Mouse (Mus musculus) lung, postnatal 10 days (tissue): ENCODE results near the gene Arel1.

Experiments used
- DNase-seq: peaks from one replicate; pipeline ENCODE4 v3.0.0; 2021

Gene Arel1

DNA sequence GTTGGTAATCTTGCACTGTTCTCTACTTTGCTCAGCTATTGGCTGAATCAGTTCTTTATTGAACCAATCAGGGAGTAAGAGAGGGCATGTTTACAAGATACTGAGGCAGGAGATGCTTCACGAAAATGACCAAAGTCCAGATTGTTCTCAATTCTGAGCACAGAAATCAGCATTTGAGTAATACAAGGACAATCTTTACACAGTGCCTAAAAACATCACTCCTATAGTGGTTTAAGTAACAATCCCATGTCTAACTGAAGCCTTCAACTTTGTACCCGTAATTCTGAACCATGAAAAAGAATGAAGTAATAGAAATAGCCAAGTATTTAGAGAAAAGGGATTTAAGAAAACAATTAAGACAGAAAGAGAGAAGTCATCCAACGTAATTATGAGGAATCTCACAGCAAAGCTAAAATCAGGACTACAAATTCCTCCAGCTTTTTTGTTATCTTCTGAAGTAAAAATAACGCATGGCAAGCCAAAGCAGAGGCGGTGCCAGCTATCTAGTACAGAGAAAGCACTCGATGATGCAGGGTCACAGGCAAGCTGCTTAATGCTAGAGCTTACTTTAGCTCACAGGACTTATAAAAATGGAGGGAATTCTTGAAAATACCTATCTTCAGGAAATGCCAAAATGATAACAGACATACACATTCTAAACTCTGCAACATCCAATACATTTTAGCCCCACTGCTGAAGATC is 22.0 kb downstream of the Arel1 start:
- DNase-seq, result no peak

DNA sequence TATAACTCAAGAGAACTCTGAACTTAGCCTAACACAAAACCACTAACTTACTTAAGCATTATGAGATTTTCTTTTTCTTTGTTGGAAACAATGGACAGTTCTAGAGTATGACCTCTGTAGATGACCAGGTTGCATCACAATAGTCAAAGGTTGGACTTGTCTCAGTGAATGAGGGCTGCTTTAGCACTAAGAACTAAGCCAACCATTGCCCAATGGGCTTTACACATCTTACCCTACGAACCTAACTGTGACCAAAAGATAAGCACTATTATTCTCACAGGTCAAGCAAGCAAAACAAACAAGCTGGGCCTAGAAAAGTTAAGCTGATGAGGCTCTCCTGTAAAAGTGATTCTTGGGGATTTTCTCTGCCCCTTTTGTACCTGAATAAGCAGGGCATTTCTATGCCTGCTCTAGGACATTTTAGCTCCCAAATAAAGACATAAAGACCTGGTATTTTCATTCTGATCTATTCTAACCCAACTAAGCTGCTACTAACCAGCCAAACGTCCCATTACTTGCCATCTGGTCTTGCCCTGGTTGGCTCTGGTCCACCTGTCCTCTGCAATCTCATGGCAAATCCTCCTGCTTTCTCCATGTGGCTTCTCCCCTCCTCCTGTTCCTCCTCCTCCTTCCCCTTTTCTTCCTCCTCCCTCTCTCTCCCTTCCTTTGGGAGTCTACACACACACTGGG is 22.7 kb downstream of the Arel1 start:
- DNase-seq, result no peak

DNA sequence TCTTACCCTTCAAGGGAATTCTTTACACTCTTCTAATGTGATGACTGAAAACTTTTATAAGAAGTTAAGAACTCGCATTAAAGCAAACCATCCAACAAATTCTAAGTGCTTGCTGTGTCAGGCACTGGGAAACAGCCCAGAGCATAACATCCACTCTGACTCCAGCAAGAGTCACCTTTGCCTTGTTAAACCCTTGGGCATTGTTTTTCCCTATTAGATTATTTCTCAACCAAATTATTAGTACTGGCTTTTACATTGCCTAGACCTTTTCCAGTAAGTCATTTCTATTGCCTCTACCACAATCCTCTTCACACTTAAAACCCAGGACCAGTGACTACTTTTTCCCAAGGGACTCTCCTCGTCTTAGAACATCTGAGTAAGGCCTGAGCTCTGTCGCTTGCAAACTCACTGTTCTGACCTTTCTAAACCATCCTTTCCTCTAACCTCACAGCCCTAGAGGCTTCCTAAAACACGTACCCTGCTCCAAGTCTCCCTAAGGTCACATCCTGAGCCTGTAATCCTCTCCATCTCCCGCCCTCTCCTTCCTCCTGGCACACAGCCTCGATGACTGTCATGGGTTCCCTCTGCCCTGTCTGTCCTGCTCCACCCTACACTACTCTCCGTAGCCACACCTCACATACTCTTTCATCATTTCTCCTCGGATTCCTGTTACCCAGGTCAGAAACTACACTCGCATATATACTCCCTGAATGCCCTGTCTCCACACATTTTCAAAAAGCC is 25.7 kb downstream of the Arel1 start:
- no peak for DNase-seq

DNA sequence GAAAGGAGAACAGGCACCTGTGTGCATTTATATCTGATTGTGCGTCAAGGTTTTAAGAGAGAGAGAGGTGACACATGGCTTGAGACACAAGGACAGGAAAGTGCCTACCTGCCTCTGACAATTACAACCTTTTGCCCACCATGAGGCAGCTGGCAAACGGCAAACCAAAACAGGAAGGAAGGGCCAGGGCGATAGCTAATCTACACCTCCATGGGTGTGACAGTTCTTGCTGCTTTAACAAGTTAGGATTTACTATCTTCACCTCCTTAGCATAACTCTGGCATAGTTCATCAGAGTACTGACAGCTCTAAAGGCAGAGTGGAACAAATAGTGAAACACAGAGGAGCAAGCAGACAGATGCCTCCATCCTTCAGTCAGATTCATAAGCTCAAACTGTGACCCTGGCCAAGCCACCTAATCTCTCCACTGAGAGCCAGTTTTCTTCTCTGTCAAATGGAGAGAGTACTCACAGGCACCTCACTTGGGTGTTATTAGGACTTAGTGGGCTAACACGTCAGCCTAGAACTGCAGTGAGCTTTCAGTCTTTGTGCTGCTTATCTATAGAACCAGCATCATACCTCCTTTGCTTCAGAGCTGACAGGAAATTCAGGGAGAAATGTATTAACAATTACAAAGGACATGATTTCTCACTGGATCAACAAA is 26.4 kb downstream of the Arel1 start:
- no peak for DNase-seq

DNA sequence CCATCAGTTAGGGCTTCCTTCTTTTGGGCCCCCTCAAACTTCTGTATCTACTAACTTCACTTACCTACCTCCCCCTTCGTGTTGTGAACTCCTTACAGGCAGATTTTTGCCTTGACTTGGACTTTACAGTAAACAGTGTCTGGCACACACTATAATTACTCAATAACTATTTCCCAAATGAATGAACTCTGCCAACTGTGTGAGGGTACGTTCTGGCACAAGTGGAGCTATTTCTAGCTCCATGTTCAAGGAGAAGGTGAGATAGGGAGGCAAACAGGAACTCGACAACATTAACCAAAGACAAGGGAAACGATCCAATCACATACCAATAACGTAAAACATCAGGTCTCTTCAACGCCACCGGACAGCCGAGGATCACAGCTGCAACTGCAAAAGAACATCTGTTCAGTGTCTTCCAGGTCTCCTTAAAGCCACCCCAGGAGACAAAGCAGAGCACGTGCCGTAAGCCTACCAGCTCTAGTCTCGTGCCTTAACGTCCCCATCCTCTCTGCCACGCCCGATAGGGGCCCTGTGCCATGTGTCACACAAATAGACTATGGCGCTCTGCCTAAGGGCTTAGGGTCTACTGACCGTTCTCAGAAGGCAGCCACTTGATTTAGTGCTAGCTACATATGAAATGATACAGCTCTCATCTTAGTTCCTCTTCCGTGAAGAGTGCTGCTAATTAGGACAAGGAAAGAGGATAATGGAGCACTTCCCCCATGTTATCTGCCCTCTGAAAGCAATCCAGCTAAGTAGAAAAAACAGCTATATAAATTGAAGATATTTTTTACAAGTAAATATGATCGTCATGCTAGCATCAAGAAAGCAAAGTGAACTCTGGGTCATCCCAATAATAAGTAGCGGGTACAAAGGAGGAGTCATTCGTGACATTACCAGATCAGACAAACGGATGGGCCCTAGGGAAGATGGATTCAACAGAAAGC is 27.4 kb downstream of the Arel1 start:
- DNase-seq, result no peak

DNA sequence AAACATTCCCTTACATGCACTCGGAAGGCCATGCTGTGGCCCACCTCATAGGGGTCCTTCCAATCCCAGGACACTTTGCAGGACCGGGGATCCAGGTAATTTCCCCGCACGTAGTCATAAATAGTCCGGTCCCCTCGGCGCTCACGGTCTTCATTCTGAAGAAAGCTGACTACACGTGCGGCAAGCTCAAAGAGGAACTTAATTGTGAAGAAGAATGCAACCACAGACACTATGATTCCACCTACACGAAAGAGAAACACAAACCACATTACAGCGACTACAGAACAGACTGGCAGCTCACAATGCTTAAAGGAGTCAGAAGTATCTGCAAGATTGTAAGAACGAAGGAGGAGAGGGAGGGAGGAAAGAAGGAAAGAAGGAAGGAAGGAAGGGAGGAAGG is 29.0 kb downstream of the Arel1 start:
- no peak for DNase-seq

DNA sequence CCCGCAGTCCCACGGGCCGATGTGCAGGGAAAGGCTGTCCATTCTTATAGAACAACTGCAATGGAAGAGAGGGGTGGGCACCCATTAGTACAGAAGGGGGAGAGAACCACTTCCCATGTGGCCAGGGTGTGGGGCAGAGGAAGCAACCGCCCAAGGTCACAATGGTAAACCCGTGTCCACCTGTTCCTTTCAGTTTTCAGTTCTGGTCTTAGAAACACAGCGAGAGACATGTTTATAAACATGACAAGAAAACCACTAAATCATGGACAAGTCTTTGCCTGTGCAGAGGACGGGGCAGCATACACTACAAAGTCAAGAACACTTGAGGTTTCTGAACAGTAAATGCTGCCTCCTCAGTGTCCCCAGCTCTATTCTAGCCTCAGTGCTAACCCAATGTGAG is 30.4 kb downstream of the Arel1 start:
- no peak for DNase-seq

DNA sequence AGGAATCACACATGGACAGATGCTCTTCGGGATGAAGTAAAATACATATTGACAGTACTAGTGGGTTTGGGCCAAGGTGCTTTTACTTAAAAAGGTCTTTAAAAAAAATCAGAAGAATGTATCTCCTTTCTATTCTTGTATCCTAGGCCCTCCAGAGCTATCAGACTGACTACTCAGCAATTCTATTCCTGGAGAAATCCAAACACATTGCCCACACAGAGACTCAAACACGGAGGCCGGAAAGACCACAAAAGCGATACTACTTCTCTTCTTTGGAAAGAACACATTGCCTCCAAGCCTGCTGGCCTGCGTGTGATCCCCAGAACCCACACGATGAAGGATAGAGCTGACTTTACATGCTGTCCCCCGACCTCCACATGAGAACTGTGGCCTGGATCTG is 31.6 kb downstream of the Arel1 start:
- DNase-seq, result no peak

DNA sequence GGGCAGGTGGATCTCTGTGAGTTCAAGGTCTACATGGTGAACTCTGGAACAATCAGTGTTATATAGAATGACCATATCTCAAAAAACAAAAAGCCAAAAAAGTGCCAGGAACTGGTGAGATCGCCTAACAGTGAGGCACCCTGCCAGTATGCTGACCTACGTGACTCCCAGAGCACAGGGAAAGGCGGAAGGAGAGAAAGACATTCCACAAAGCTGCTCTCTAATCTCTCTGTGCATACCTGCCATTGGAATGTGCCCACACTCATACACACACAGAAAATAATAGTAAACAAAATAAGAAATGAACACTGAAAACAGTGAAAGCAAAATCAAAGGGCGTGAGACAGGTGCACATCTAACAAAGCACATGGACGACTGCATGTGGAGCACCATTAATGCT is 35.4 kb downstream of the Arel1 start:
- DNase-seq, result no peak

DNA sequence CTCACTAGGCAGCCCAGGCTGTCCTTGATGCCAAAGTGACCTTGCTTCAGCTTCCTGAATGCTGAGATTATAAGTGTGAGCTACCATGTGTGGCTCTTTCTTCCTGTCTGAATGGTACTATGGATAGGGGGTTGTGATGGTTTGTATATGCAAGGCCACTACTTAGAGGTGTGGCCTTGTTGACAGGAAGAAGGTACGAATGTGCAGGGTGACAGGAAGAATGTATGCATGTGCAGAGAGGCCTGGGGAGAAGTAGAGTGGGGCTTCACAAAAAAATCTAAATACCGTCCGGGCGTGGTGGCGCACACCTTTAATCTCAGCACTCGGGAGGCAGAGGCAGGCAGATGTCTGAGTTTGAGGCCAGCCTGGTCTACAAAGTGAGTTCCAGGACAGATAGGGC is 38.5 kb downstream of the Arel1 start:
- no peak for DNase-seq

DNA sequence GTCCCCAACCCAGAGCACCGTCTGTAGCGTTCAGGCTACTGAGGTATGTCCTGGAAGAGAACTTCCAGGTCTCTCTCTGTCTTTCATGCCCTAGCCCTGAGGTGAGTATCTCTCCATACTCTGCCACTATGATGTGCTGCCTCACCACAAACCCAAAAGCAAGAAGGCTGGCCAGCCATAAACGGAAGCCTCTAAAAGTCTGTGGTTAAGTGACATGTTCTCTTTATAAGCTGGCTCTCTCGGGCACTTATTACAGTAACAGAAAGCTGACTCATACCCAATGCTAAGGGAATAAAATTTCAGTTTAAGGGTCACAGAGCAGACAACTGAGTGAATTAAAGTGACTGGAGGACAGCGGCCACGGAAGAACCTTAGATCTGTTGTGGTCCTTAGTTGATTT is 44.2 kb downstream of the Arel1 start:
- DNase-seq, result no peak

DNA sequence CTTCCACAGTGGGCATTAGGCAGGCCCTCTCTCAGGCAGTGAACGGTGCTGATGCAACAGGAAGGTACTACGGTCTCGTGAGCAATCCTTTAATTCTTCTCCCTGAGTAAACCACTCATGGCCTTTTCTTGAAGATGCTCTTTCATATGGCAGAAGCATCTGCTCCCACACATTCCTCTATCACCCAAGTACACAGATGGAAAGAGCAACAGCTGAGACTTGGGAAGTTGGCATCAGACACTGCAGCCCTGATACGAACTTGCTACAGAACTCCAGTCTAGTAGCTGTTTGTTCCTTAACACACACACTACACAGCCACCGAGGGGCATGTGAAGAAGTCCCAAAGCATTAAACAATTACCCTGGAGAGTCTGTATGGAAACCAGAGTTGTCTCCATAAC is 46.4 kb downstream of the Arel1 start:
- DNase-seq, result no peak

DNA sequence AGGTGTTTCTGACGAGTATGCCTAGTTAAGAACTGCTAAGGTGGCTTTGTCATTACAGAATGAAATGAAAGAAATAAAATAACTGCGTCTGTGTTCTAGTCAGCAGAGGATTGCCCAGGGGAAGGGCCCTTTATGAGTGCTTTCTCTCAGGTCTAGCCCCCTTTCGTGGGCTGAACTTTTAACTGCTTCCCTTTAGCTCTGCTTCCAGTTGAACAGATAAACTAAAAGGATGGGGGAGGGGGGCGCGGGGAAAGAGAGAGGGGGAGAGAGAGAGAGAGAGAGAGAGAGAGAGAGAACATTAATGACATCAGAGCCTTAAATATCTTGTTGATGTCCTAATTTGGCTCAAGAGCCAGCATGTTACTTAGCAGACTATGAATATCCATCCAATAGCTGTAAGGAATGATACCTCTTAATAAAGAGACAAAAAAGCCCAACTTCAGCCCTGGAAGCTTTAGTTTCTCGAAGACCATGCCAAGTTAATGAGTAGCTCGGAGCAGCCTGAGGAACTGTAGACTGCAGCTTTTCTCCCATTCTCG is 48.8 kb downstream of the Arel1 start:
- DNase-seq, result no peak

DNA sequence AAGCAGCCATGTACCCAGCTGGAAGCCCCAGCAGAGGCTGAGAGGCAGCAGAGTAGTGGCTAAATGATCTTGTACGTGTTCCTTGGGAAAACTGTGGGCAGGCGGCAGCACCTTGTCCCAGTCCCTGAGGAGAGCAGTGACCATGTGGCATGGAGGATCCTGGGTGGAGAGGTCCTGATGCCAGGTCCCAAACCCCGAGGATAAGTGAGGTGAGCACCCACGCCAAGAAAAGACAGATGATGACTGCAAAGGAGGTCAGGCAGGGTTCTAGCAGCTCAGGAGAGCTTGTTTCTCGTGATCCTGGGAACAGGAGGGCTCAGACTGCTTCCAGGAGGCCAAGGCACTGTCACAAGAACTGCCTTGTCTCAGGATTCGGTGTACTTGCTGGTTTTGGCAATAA is 51.9 kb downstream of the Arel1 start:
- DNase-seq, result no peak

DNA sequence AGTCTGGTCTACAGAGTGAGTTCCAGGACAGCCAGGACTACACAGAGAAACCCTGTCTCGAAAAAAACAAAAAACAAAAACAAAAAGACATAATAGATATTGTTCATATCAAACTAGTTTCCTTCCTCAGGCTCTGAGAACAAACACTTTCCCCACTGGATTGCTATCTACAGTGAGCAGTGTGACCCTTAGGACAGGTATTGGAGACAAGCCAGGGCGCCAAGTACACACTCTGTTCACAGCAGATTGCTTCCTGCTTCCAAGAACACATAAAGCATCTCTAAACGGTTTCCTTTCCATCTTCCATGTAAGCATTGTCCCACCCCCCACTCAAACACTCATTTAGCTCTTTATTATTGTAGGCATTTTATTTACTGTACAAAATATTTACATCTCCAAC is 52.9 kb downstream of the Arel1 start:
- DNase-seq, result no peak

DNA sequence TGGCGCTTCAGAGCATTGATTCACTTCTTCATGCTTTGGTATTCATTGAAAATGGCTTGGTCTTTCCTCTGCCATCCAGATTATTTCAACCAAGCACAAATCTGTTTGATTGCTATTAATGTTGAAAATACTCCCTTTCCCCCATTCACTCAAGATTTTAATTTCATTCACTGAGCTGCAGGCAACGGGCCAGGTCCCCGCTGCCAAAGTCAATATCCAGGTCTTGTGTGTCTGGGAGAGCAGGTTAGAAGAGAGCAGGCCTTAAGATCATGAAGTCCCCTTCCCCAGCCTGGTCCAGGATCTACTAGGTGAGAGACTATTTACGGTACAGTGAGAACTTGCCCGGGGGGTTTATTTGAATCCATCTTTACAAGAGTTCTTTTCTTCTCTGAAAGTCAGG is 55.7 kb downstream of the Arel1 start:
- DNase-seq, result no peak

DNA sequence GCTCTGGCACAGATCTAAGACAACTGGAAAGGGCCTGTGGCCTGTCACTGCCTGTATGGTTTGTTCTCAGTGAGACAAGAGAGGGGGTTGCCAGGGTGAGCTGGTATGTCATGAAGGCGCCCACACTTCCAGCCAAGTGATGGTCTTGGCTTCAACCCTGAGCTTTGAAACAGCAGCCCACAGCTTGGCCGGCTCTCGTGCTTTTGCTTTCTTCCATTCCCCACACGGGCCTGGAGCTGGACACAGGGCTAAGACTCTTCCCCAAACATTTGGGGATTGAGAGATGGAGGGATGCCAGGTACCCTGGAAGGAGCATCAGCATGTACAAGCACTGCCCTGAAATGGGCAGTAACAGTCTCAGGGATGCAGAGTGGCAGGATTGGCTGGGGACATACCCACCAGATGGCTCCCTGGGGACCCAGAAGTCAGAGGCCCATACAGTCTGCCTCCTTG is 58.0 kb downstream of the Arel1 start:
- DNase-seq, result peak; percentile 69

DNA sequence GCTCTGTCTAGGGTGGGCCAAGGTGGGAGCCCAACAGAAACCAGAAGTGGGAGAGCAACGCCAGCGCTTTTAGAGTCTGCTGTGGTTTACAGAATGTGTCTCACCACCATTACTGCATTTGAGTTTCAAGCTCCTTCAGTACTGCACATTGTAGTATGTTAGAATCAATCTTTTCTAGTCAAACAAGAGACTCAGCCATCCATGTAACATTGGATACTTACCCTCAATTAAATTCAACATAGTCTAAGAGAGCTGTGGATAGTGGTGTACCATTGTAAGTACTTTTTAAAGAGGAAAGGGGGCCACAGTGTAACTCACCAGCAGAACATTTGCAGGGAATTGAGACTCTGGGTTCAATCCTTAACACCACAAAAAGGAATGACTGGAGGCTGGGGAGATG is 59.1 kb downstream of the Arel1 start:
- no peak for DNase-seq

DNA sequence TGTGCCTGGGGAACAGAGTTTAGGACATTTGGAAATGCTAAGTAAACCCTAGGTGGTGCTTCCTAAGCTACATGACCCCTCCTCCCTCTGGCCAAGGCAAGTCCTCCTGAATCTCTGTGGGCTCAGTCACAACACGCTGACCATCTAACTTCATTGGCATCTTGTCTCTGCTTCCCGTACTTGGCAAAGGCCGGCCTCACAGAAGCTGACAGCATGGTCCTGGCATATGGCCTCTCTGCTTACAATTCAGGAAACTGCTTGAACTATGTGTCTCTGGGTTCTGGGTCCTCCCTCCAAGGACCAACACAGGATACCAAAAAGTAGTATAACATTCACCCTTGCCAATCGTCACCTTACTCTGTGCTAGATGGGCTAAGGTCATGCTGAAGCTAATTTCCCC is 60.6 kb downstream of the Arel1 start:
- DNase-seq, result no peak

DNA sequence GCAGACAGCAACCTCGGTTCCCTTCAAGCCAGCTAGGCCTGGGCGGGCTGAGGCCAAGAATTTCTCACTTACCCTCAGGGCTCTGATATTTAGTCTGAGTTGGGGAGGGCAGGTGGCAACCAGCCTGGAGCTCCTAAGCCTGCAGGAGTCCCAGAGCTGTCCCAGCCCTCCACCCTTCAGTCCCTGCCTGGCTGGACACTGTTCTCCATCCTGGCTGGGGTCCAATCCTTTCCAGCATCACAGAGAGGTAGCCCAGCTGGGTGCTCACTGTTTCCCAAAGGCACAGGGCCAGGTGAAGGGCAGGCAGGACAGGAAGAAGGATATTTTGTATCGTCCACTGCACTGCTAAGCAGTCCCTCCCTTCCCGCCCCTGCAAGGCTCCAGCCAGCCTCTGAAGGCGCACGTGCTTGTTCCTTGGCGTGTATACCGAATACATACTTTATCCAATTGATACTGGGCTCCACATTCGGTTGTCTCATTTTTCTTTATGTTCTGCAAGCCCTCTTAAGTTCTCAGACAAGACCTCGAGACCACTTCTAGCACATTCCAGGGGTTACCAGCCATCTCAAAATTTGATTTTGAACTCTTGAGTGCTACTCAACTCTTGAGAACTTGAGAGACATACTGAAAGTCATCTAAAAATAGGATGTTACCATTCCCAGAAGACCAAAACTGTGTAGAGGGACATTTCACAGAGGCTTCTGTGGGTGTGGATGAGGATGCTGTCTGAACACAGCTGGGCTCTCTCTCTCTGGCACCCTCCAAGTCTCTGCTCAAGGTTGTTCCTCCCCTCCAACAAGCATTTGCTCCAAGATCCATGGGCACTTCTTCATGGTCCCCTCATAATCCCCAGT is 62.8 kb downstream of the Arel1 start:
- peak; percentile 72 for DNase-seq

DNA sequence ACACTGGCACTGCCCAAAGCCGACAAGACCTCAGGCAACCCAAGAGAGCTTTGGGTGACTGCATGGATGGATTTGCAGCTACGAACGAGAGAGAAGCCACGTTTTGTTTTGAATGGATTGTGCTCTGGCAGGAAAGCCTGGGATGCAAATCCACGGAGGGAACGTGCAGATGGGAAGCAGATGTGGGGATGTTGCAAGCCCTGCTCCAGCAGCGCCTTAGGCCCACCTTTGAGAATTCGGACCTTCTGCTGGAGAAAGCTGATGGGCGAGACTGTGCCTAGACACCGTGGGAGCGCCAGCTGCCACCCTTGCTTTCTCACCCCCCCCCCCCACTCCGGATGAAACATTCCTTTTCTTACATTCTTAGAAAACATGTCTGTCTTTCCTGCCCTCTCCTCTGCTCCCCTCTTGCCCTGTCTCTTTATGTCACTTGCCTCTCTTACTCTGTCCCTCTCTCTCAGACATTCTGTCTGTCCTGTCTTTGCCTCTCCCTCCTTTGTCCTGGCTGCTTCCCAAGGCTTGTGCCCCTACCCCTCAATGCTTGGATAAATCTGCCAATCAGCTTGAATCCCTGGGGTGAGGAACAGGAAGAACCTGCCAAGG is 63.6 kb downstream of the Arel1 start:
- peak; percentile 47 for DNase-seq
